Mouse (Mus musculus) adrenal gland, adult 18-20 months (tissue): ENCODE data around the gene Phka2. TPM values are rescaled to one million over a fixed set of nuclear protein-coding genes. Genes with fewer than 3 reads are reported as not detected.
A peak's percentile ranks its signal among the peaks of the same experiment; 100 is the strongest.

ENCODE experiments used
- DNase-seq, 2 experiments: peaks; one replicate each; pipeline ENCODE4 v3.0.0; 2021 to 2022; ENCODE audit warnings: low spot score in 2 of 2
- total RNA-seq, 2 experiments: library from RNA; stranded (reverse); gene quantifications; 1 replicate in 1 of 2; 2 replicates in 1 of 2; pipeline ENCODE4 v1.2.3; 2021

The Phka2 gene
- total RNA-seq, 2 experiments from 2014 or later = 29.3 to 33.7 TPM

- no peak for DNase-seq
Observed at GRCm38 (mm10) chrX:160598562-160599458, 96.8 kb downstream of the Phka2 start.

- no peak for DNase-seq
Observed at GRCm38 (mm10) chrX:160601053-160601452, 99.1 kb downstream of the Phka2 start.

DNA sequence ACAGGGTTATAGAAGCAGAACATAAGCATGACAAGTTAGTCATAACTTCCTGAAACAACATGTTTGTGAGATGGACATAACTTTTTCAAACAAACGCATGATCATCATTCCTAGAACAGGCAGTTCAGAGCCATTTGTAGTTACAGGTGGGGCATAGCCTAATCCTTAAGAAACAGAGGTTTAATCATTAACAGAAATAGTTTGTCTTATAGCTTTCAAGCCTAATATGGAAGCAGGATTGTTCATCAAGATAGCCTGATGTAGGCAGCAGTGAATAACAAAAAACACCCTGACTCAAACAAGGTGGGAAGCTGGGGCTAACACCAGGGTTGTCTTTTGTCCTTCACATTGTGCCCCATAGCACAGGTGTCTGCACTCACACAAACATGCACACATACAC, 100.8 kb downstream of the Phka2 start:
- DNase-seq = no peak

GRCm38 (mm10) chrX:160603316-160603715, 101.3 kb downstream of the Phka2 start:
- DNase-seq = no peak

DNA sequence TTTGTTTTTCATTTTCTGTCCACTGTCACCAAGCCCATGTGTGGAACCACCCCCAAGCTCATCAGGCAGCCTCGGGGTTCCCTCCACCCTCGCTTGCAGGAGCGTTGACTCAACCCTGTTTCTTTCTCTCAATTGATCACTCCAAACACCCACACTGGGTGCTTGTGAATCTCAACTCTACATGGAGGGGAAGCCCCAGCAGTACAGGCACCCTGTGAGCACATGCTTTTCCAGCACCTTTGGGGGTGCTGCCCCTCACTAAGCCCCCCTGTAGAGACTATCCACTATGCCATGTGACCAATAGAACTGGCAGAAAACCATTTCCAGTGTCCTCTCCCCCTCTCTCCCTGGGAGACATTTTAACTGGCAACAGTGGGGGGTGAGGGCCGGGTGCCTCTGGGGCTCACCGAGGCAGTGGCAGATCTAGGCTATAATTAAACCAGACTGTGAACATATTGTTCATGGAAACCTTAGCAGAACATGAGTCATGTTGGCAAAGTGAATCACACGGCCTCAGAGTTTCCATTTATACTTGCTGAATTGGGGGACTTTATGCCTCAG, 102.1 kb downstream of the Phka2 start:
- no peak for DNase-seq

DNA sequence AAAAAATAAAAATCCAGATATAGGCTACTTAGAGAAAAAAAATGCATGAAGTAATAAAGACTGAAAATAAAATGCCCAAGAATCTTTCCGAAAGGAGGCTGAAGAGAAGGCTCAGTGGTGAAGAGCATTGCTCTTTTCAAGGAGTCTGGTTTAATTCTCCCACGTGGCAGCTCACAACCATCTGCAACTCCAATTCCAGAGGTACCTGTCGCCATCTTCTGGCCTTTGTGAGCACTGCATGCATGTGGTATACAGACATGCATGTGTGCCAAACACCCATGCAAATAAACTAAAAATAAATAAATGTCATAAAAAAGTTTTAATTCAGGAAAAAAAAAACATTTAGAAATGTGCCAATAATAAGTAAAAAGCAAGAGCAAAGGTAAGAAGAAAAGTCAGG, 107.9 kb downstream of the Phka2 start:
- peak; percentile 31 to 37 for DNase-seq

- DNase-seq = no peak
Observed at GRCm38 (mm10) chrX:160610482-160610881, 108.5 kb downstream of the Phka2 start.

DNA sequence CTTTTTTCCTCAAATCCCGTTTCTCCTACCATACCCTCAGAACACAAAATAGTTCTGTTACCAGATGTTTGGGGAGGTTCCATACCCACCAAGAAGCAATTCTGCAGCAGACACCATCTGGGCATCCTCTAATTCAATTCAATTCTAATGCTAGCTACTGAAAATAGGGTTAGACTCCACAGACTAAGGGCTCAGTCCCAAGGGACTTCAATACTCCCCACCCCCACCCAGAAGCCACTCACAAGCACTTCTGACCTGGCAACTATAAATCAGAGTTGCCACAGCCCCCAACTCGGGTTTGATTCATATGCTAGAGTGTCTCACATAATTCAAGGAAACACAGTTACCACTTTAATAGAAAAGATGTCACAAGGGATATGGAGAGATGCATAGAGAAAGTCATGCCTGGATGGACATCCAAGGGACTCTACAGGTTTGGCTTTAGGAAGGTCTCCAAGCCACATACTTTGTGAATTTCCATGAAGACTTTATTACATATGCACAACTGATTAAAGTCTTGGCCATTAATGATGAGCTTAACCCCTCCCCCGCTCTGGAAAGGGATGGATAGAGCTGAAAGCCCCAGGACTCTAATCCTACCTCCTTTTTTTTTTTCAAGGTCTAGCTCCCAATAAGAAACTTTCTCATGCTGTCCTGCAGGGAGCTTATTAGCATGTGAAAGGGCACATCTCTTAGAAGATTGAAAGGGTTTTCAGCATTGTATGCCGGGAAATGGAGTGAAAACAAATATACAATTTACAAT, 109.1 kb downstream of the Phka2 start:
- DNase-seq = no peak

Other genes with a start within 250 kb of the Phka2 start
- gene Adgrg2, start 111.5 kb upstream of the Phka2 start, total RNA-seq = 1 to 10 TPM; 5.3 to 5.6 TPM
- gene Ppef1, start 233.6 kb downstream of the Phka2 start, total RNA-seq = not detected